Mouse (Mus musculus) urinary bladder, postnatal 10 days (tissue): ENCODE data around the gene Ankrd54.

Experiments
- DNase-seq: peaks from one replicate; pipeline ENCODE4 v3.0.0; 2022; ENCODE audit warnings: low spot score

The Ankrd54 gene

GRCm38 (mm10) chr15:79075658-79076365, 13.1 kb upstream of the Ankrd54 start:
- DNase-seq: no peak

- peak; percentile 57 for DNase-seq
Measured at GRCm38 (mm10) chr15:79074913-79075532, 12.3 kb upstream of the Ankrd54 start, which contains the start of gene Eif3l. TSS of gene Eif3l (plus strand) at chr15:79075179.

GRCm38 (mm10) chr15:79074446-79074845, 11.8 kb upstream of the Ankrd54 start:
- DNase-seq: no peak

- DNase-seq: no peak
Measured at GRCm38 (mm10) chr15:79073752-79074151, 11.1 kb upstream of the Ankrd54 start.

- DNase-seq: no peak
Measured at GRCm38 (mm10) chr15:79071117-79072039, 8.7 kb upstream of the Ankrd54 start.

- no peak for DNase-seq
Measured at GRCm38 (mm10) chr15:79068416-79068815, 5.7 kb upstream of the Ankrd54 start.

- no peak for DNase-seq
Measured at GRCm38 (mm10) chr15:79067631-79068030, 4.9 kb upstream of the Ankrd54 start.

- DNase-seq: no peak
Measured at GRCm38 (mm10) chr15:79066276-79066675, 3.6 kb upstream of the Ankrd54 start.

- no peak for DNase-seq
Measured at GRCm38 (mm10) chr15:79065086-79065770, 2.5 kb upstream of the Ankrd54 start.

- DNase-seq: no peak
Measured at GRCm38 (mm10) chr15:79063160-79063740, 557 bp upstream of the Ankrd54 start.

GRCm38 (mm10) chr15:79060887-79061565, 1.7 kb downstream of the Ankrd54 start:
- DNase-seq: no peak

- DNase-seq: no peak
Measured at GRCm38 (mm10) chr15:79057850-79058249, 4.8 kb downstream of the Ankrd54 start.

- no peak for DNase-seq
Measured at GRCm38 (mm10) chr15:79056601-79057000, 6.1 kb downstream of the Ankrd54 start.

GRCm38 (mm10) chr15:79052366-79052765, 10.3 kb downstream of the Ankrd54 start:
- no peak for DNase-seq

GRCm38 (mm10) chr15:79051461-79052360, 11.0 kb downstream of the Ankrd54 start:
- no peak for DNase-seq

- no peak for DNase-seq
Measured at GRCm38 (mm10) chr15:79050964-79051363, 11.7 kb downstream of the Ankrd54 start.

- DNase-seq: no peak
Measured at GRCm38 (mm10) chr15:79050160-79050845, 12.4 kb downstream of the Ankrd54 start.

GRCm38 (mm10) chr15:79048186-79048585, 14.5 kb downstream of the Ankrd54 start:
- no peak for DNase-seq

GRCm38 (mm10) chr15:79044837-79045236, 17.9 kb downstream of the Ankrd54 start:
- DNase-seq: no peak
